Mouse (Mus musculus) stomach, postnatal 0 days (tissue): Measurements from ENCODE around the gene Islr. TPM values are rescaled to one million over a fixed set of nuclear protein-coding genes. Genes with fewer than 3 reads are reported as not detected.

Experiments
- ATAC-seq: fragments of 200-750 bp; cut with Nextera tagmentation; 2 replicates; pipeline ENCODE4 v1.8.0; 2017; ENCODE audit not compliant: low FRiP score, low TSS enrichment
- DNase-seq: peaks from one replicate; pipeline ENCODE4 v3.0.0-alpha.2; 2016; ENCODE audit warnings: low spot score
- H3K27ac ChIP-seq: fragments of 300-500 bp; sonication (generic); replicated peaks from 2 replicates; pipeline ENCODE4 v1.5.1; 2014; ENCODE audit warnings: mild to moderate bottlenecking, control low read depth
- H3K27me3 ChIP-seq: fragments of 300-500 bp; sonication (generic); 2 replicates; pipeline ENCODE4 v1.6.1; 2014; ENCODE audit warnings: low read length; ENCODE audit not compliant: control insufficient read depth, insufficient read depth
- H3K36me3 ChIP-seq: fragments of 300-500 bp; sonication (generic); 2 replicates; pipeline ENCODE4 v1.6.1; 2014; ENCODE audit warnings: low read length, mixed read lengths; ENCODE audit not compliant: control insufficient read depth, insufficient read depth
- H3K4me1 ChIP-seq: fragments of 300-500 bp; sonication (generic); replicated peaks from 2 replicates; pipeline ENCODE4 v1.6.1; 2014; ENCODE audit warnings: antibody characterized with exemption; ENCODE audit not compliant: control insufficient read depth, insufficient read depth
- H3K4me2 ChIP-seq: fragments of 300-500 bp; sonication (generic); replicated peaks from 2 replicates; pipeline ENCODE4 v1.6.1; 2014; ENCODE audit warnings: low read depth, mild to moderate bottlenecking, control low read depth, moderate library complexity
- H3K4me3 ChIP-seq: fragments of 300-500 bp; sonication (generic); 2 replicates; pipeline ENCODE4 v1.5.1; 2014; ENCODE audit warnings: low read depth, low read length, control low read depth
- H3K9ac ChIP-seq: fragments of 300-500 bp; sonication (generic); 2 replicates; pipeline ENCODE4 v1.6.1; 2014; ENCODE audit warnings: mild to moderate bottlenecking, low read length, control low read depth, mixed read lengths
- H3K9me3 ChIP-seq: fragments of 300-500 bp; sonication (generic); 2 replicates; pipeline ENCODE4 v1.6.1; 2016; ENCODE audit warnings: low read length; ENCODE audit not compliant: control insufficient read depth
- CTCF ChIP-seq: IDR thresholded peaks from 2 replicates; pipeline ENCODE4 v1.5.1; 2016; ENCODE audit warnings: antibody characterized with exemption, low read depth, mild to moderate bottlenecking, moderate library complexity
- EP300 ChIP-seq: optimal IDR thresholded peaks from 2 replicates; pipeline ENCODE3; 2016; ENCODE audit warnings: antibody characterized with exemption
- WGBS: fragments of 180-500 bp; shearing (Covaris S2); extraction: QIAGEN DNeasy Blood & Tissue Kit; methylation state at CpG from one replicate; pipeline ENCODE4 v1.1.7; 2014; 5-methylcytosine and 5-hydroxymethylcytosine counted together
- polyA plus RNA-seq: library from polyadenylated mRNA; unstranded; fragments of >200 nt; fragmentation: Nextera tagmentation; extraction: Ambion mirVana; gene quantifications from 2 replicates; pipeline ENCODE4 v1.2.1, GENCODE M21; 2015

The Islr gene
- polyA plus RNA-seq, 1 experiment from 2014 or later, result 46.5 TPM

GRCm38 (mm10) chr9:58206013-58206412 lies 1.9 kb upstream of the Islr start:
- no peak overlapping the region for H3K27ac ChIP-seq
- TF ChIP-seq EP300 (no peak), CTCF (no peak)
- WGBS, result 78% methylated on average over 7 of the region's 7 CpGs

GRCm38 (mm10) chr9:58204448-58205000 lies 418 bp upstream of the Islr start:
- peaks cover 25% of the 10 kb centered on the region for H3K27me3 ChIP-seq
- peak overlapping the region; percentile 39 for H3K4me3 ChIP-seq
- peak overlapping the region; percentile 52 for H3K4me2 ChIP-seq
- 2% methylated on average over 18 of the region's 18 CpGs for WGBS
- no peak overlapping the region for H3K27ac ChIP-seq
- TF ChIP-seq CTCF, result peak; percentile 97
- TF ChIP-seq EP300, result no peak
- no peaks in the 10 kb centered on the region for H3K9me3 ChIP-seq
- no peaks in the 10 kb centered on the region for H3K36me3 ChIP-seq
- peak overlapping the region; percentile 47; the same call in 1 of the 2 replicates for H3K9ac ChIP-seq
- H3K4me1 ChIP-seq, result no peaks in the 10 kb centered on the region
- DNase-seq, result peak; percentile 94
- ATAC-seq, result peak; percentile 79

More at GRCm38 (mm10) chr9:58206013-58206412, 1.9 kb upstream of the Islr start:
- Histone ChIP-seq H3K4me1 (no peaks in the 10 kb centered on the region), H3K4me2 (no peak overlapping the region), H3K27me3 (peaks cover 13% of the 10 kb centered on the region; the same call in 1 of the 2 replicates), H3K9ac (no peak overlapping the region), H3K9me3 (no peaks in the 10 kb centered on the region), H3K36me3 (no peaks in the 10 kb centered on the region), H3K4me3 (no peak overlapping the region)
- DNase-seq (no peak), ATAC-seq (no peak)

GRCm38 (mm10) chr9:58202676-58203453 lies 1.2 kb downstream of the Islr start:
- Histone ChIP-seq H3K4me1 (no peaks in the 10 kb centered on the region), H3K9me3 (no peaks in the 10 kb centered on the region), H3K27me3 (peaks cover 39% of the 10 kb centered on the region), H3K9ac (no peak overlapping the region), H3K4me3 (no peak overlapping the region), H3K36me3 (no peaks in the 10 kb centered on the region), H3K27ac (no peak overlapping the region), H3K4me2 (no peak overlapping the region)
- no peak for ATAC-seq
- WGBS, result 13% methylated on average over 14 of the region's 14 CpGs
- TF ChIP-seq CTCF (no peak), EP300 (no peak)
- no peak for DNase-seq

- H3K9ac ChIP-seq, result no peak overlapping the region
- TF ChIP-seq CTCF (no peak), EP300 (no peak)
- 3% methylated on average over 37 of the region's 37 CpGs for WGBS
- H3K4me3 ChIP-seq, result no peak overlapping the region
- ATAC-seq, result no peak
- H3K27ac ChIP-seq, result no peak overlapping the region
- H3K36me3 ChIP-seq, result no peaks in the 10 kb centered on the region
- no peaks in the 10 kb centered on the region for H3K4me1 ChIP-seq
- H3K4me2 ChIP-seq, result no peak overlapping the region
- H3K27me3 ChIP-seq, result peaks cover 44% of the 10 kb centered on the region
- no peak for DNase-seq
- H3K9me3 ChIP-seq, result no peaks in the 10 kb centered on the region
Measured at GRCm38 (mm10) chr9:58201861-58202549, 2.1 kb downstream of the Islr start.

GRCm38 (mm10) chr9:58201091-58201842 lies 2.8 kb downstream of the Islr start:
- peaks cover 47% of the 10 kb centered on the region for H3K27me3 ChIP-seq
- H3K36me3 ChIP-seq, result no peaks in the 10 kb centered on the region
- H3K9me3 ChIP-seq, result no peaks in the 10 kb centered on the region
- no peak for TF ChIP-seq EP300
- TF ChIP-seq CTCF, result no peak
- 2% methylated on average over 24 of the region's 24 CpGs for WGBS
- 0 out of 2 replicates have a peak overlapping the region, but pooled peaks have one; percentile 6 for H3K4me3 ChIP-seq
- no peak overlapping the region for H3K4me2 ChIP-seq
- H3K9ac ChIP-seq, result no peak overlapping the region
- ATAC-seq (no peak), DNase-seq (no peak)
- no peaks in the 10 kb centered on the region for H3K4me1 ChIP-seq
- H3K27ac ChIP-seq, result no peak overlapping the region
